Mouse (Mus musculus) hematopoietic stem cell, adult 5-6 weeks (primary cell): ENCODE results near the gene Upk3a. TPM values are rescaled to one million over a fixed set of nuclear protein-coding genes. Genes with fewer than 3 reads are reported as not detected.
A peak's percentile ranks its signal among the peaks of the same experiment; 100 is the strongest.
"Not testable (repeated sequence)": the region's sequence is repeated elsewhere in the genome, so short reads cannot be mapped to it uniquely, and the experiment has no call there.

ENCODE experiments used
- ATAC-seq, 2 experiments: fragments of 125-278 bp in 1 of 2; replicated peaks in 1 of 2; 2 replicates each; pipeline ENCODE4 v1.8.0; 2016 to 2017; ENCODE audit warnings: inconsistent platforms in 2 of 2, mild to moderate bottlenecking in 2 of 2, moderate number of reproducible peaks in 2 of 2, low read depth in 1 of 2, moderate TSS enrichment in 1 of 2; ENCODE audit not compliant: low FRiP score in 2 of 2, poor library complexity in 2 of 2, severe bottlenecking in 2 of 2, insufficient read depth in 1 of 2, low TSS enrichment in 1 of 2
- total RNA-seq: library from RNA; stranded (forward); fragments of 172-1452, 232-1000 nt; gene quantifications from 2 replicates; pipeline ENCODE4 v1.2.3, GENCODE M21; 2017

Upk3a gene
- total RNA-seq, 1 experiment from 2014 or later, result not detected

GRCm38 (mm10) chr15:84995041-84995440 lies 21.9 kb upstream of the Upk3a start:
- peak in 1 of 2 experiments; percentile 26; a peak in 1 of 4 replicates for ATAC-seq

- peak; percentile 46 to 71; a peak in 3 of 4 replicates for ATAC-seq
These were observed 21.0 kb upstream of the Upk3a start for GRCm38 (mm10) chr15:84995967-84996366.

GRCm38 (mm10) chr15:84997768-84998454 lies 19.0 kb upstream of the Upk3a start:
- ATAC-seq, result no peak

- ATAC-seq, result no peak
These were observed 17.0 kb upstream of the Upk3a start for GRCm38 (mm10) chr15:84999911-85000310.

GRCm38 (mm10) chr15:85000984-85001982 lies 15.7 kb upstream of the Upk3a start:
- ATAC-seq, result peak; percentile 91 to 97

- no peak for ATAC-seq
These were observed 7.3 kb upstream of the Upk3a start for GRCm38 (mm10) chr15:85009666-85010065.

GRCm38 (mm10) chr15:85011895-85012661 lies 4.9 kb upstream of the Upk3a start:
- ATAC-seq, result no peak

- ATAC-seq, result no peak
These were observed 4.3 kb upstream of the Upk3a start for GRCm38 (mm10) chr15:85012662-85013054.

- ATAC-seq, result no peak
These were observed 1.2 kb upstream of the Upk3a start for GRCm38 (mm10) chr15:85015771-85016170.

GRCm38 (mm10) chr15:85022211-85022610 lies 5.3 kb downstream of the Upk3a start:
- no peak for ATAC-seq

- ATAC-seq, result no peak
These were observed 9.3 kb downstream of the Upk3a start for GRCm38 (mm10) chr15:85026197-85026596.

- ATAC-seq, result no peak
These were observed 10.8 kb downstream of the Upk3a start for GRCm38 (mm10) chr15:85027740-85028139.

GRCm38 (mm10) chr15:85028648-85029047 lies 11.7 kb downstream of the Upk3a start, which contains the start of gene Fam118a:
Fam118a (plus strand) TSS chr15:85028948.
- ATAC-seq, result not testable (repeated sequence)

GRCm38 (mm10) chr15:85030643-85031042 lies 13.7 kb downstream of the Upk3a start:
- not testable (repeated sequence) for ATAC-seq

GRCm38 (mm10) chr15:85031866-85032265 lies 14.9 kb downstream of the Upk3a start:
- no peak for ATAC-seq

- ATAC-seq, result not testable (repeated sequence)
These were observed 17.0 kb downstream of the Upk3a start for GRCm38 (mm10) chr15:85033916-85034315.

GRCm38 (mm10) chr15:85036566-85037342 lies 19.8 kb downstream of the Upk3a start:
- ATAC-seq, result peak; percentile 92 to 96
